Mouse (Mus musculus): ENCODE measurements at regions not wholly inside any gene's neighbourhood (a gene's known extent, or its start where the extent isn't known, plus 50 kb on each side); places are given as distances from the start of the nearest gene placed in this dataset.

DNA sequence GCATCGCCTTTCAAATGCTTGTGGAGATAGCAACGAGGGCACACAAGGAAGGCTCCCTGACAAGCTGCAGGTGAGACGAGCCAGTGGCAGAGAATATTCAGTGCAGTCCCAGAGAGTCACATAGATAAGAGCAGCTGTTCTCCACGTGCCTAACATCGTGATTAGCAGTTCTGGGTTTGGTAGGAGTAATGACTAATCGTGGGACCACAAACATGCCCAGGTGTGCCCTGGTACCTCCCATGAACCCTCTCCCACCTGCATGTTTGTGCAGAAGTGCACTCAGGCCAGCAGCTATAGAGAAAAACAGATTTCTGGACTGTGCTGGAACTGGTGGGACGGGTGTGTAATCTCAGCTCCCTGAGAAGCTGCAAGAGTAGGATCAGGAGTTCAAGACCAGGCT, 85.9 kb upstream of the Acsl1 start:
- Histone ChIP-seq H3K27me3 (ENCODE audit: insufficient read depth, low read length) (no peaks in the 10 kb centered on the region), H3K4me3 (replicated peaks; ENCODE audit: low read depth, low read length) (no peak overlapping the region), H3K36me3 (ENCODE audit: insufficient read depth, low read length) (no peaks in the 10 kb centered on the region), H3K4me2 (ENCODE audit: low read length) (no peak overlapping the region), H3K9ac (ENCODE audit: low read depth, low read length) (no peak overlapping the region), H3K9me3 (replicated peaks; ENCODE audit: low read length) (no peaks in the 10 kb centered on the region), H3K27ac (no peak overlapping the region), H3K4me1 (replicated peaks; ENCODE audit: insufficient read depth, low read length) (no peaks in the 10 kb centered on the region)
- ATAC-seq (replicated peaks; ENCODE audit: low FRiP score, low read depth) (no peak), DNase-seq (ENCODE audit: low spot score) (no peak)
- 84% methylated on average over 7 of the region's 7 CpGs for WGBS
- TF ChIP-seq CTCF (IDR thresholded peaks at IDR 0.05; ENCODE audit: low read depth), result no peak

DNA sequence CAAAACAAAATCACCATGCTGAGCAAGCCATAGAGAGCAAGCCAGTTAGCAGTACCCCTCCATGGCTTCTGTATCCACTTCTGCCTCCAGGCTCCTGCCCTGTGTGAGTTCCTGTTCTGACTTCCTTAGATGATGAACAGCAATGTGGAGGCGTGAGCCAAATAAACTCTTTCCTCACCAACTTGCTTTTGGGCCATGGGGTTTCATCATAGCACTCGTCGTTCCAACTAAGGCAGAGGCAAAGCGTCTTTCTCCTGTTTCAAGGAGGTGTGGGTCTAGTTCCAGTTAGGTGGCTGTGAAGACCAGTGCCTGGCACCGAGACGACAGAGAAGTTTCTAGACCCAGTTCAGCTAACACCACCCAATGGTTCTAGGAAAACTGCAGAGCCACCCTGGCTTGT, 85.0 kb upstream of the Acsl1 start:
- DNase-seq (ENCODE audit: low spot score), result no peak
- no peaks in the 10 kb centered on the region for H3K27me3 ChIP-seq (ENCODE audit: insufficient read depth, low read length)
- H3K9ac ChIP-seq (ENCODE audit: low read depth, low read length), result no peak overlapping the region
- 90% methylated on average over 6 of the region's 6 CpGs for WGBS
- H3K9me3 ChIP-seq (replicated peaks; ENCODE audit: low read length), result no peaks in the 10 kb centered on the region
- ATAC-seq (replicated peaks; ENCODE audit: low FRiP score, low read depth), result no peak
- no peak for TF ChIP-seq CTCF (IDR thresholded peaks at IDR 0.05; ENCODE audit: low read depth)
- no peaks in the 10 kb centered on the region for H3K36me3 ChIP-seq (ENCODE audit: insufficient read depth, low read length)
- no peak overlapping the region for H3K4me2 ChIP-seq (ENCODE audit: low read length)
- peak overlapping the region; percentile 76; the same call in 1 of the 2 replicates for H3K27ac ChIP-seq
- H3K4me1 ChIP-seq (replicated peaks; ENCODE audit: insufficient read depth, low read length), result no peaks in the 10 kb centered on the region
- H3K4me3 ChIP-seq (replicated peaks; ENCODE audit: low read depth, low read length), result no peak overlapping the region

DNA sequence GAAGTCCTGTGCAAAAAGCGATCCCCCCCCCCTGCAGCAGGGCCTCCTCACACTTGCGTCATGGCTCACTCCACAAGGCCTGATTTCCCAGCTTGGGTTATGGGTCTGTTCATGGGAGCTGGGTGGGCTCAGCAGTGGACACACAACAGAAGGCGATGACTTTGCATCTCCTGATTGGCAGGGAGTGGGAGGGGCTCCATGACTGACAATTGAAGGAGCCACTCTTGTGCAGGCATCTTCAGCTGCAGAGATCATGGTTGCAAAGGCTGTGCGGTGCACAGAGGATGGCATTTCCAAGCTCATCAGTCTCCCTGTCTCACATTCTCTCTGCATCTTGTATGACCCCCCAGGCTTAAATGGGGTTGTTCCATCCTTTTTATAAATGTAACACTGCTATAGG, 84.3 kb upstream of the Acsl1 start:
- H3K4me3 ChIP-seq (replicated peaks; ENCODE audit: low read depth, low read length), result no peak overlapping the region
- ATAC-seq (replicated peaks; ENCODE audit: low FRiP score, low read depth) (peak; percentile 70), DNase-seq (ENCODE audit: low spot score) (no peak)
- no peaks in the 10 kb centered on the region for H3K36me3 ChIP-seq (ENCODE audit: insufficient read depth, low read length)
- 81% methylated on average over 4 of the region's 4 CpGs for WGBS
- TF ChIP-seq CTCF (IDR thresholded peaks at IDR 0.05; ENCODE audit: low read depth), result no peak
- no peak overlapping the region for H3K9ac ChIP-seq (ENCODE audit: low read depth, low read length)
- no peaks in the 10 kb centered on the region for H3K27me3 ChIP-seq (ENCODE audit: insufficient read depth, low read length)
- no peaks in the 10 kb centered on the region for H3K4me1 ChIP-seq (replicated peaks; ENCODE audit: insufficient read depth, low read length)
- no peak overlapping the region for H3K4me2 ChIP-seq (ENCODE audit: low read length)
- peak overlapping the region; percentile 76; the same call in 1 of the 2 replicates for H3K27ac ChIP-seq
- H3K9me3 ChIP-seq (replicated peaks; ENCODE audit: low read length), result no peaks in the 10 kb centered on the region

DNA sequence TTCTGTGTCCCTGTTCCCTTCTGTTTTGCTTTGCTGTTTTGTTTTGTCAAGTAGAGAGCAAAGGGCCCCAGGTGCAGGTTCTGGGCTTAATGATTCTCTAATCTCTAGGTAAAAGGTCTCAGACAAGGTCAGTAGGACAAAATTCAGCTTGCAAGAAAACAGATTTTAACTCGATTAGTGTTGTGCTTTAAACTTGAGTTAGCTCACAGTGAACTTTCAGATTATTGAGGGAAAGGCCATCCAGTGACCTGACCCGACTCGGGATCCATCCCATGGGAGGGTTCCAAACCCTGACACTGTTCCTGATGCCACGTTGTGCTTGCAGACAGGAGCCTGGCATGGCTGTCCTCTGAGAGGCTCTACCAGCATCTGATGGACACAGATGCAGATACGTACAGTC, 83.8 kb upstream of the Acsl1 start:
- Histone ChIP-seq H3K4me2 (ENCODE audit: low read length) (no peak overlapping the region), H3K27ac (peak overlapping the region; percentile 76; the same call in 1 of the 2 replicates), H3K36me3 (ENCODE audit: insufficient read depth, low read length) (no peaks in the 10 kb centered on the region), H3K4me1 (replicated peaks; ENCODE audit: insufficient read depth, low read length) (no peaks in the 10 kb centered on the region), H3K9me3 (replicated peaks; ENCODE audit: low read length) (no peaks in the 10 kb centered on the region), H3K27me3 (ENCODE audit: insufficient read depth, low read length) (no peaks in the 10 kb centered on the region), H3K9ac (ENCODE audit: low read depth, low read length) (no peak overlapping the region), H3K4me3 (replicated peaks; ENCODE audit: low read depth, low read length) (no peak overlapping the region)
- 65% methylated on average over 5 of the region's 5 CpGs for WGBS
- ATAC-seq (replicated peaks; ENCODE audit: low FRiP score, low read depth) (peak; percentile 72), DNase-seq (ENCODE audit: low spot score) (peak; percentile 22)
- no peak for TF ChIP-seq CTCF (IDR thresholded peaks at IDR 0.05; ENCODE audit: low read depth)

DNA sequence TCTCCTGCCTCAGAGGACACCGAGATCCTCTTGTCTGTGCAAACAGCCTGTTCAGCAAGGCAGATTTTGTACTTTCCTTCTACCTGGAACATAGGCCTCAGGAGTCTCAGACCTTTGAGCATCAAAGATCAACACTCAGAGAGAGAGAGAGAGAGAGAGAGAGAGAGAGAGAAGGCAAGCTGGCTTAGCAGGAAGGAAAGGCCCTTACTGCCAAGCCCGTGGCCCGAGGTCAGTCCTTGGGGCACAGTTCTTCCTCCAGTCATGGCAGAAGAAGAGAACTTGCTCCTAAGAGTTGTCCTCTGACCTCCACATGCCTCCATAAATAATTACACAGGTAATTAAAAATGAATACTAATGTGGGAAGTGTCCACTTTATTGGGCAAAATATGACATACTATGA, 82.4 kb upstream of the Acsl1 start:
- WGBS, result 67% methylated on average over 3 of the region's 3 CpGs
- DNase-seq (ENCODE audit: low spot score), result no peak
- TF ChIP-seq CTCF (IDR thresholded peaks at IDR 0.05; ENCODE audit: low read depth), result no peak

DNA sequence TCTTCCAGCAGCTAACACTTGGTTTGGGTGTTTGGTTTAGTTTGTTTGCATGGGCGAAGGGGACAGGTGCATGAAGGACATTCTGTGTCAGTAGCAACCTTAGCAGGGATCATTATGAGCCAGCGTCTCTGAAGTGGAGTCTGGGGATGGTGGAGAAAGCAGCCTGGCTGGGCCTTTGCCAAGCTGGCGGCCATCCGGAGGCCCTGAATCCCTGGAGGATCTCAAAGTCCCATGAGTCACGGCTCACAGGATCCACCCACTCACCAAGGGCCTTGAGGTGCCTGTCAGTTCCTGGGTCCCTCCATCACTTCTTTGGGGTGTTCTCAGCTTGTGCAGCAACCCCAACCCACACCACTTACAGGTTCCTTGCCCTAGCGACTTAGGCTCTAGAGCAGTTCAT, 80.4 kb upstream of the Acsl1 start:
- H3K4me3 ChIP-seq (replicated peaks; ENCODE audit: low read depth, low read length), result no peak overlapping the region
- ATAC-seq (replicated peaks; ENCODE audit: low FRiP score, low read depth), result no peak
- TF ChIP-seq CTCF (IDR thresholded peaks at IDR 0.05; ENCODE audit: low read depth), result no peak
- WGBS, result 79% methylated on average over 6 of the region's 6 CpGs
- no peaks in the 10 kb centered on the region for H3K36me3 ChIP-seq (ENCODE audit: insufficient read depth, low read length)
- no peak for DNase-seq (ENCODE audit: low spot score)
- no peaks in the 10 kb centered on the region for H3K27me3 ChIP-seq (ENCODE audit: insufficient read depth, low read length)
- no peak overlapping the region for H3K9ac ChIP-seq (ENCODE audit: low read depth, low read length)
- H3K27ac ChIP-seq, result no peak overlapping the region
- H3K4me2 ChIP-seq (ENCODE audit: low read length), result no peak overlapping the region
- H3K4me1 ChIP-seq (replicated peaks; ENCODE audit: insufficient read depth, low read length), result no peaks in the 10 kb centered on the region
- H3K9me3 ChIP-seq (replicated peaks; ENCODE audit: low read length), result no peaks in the 10 kb centered on the region

More for the DNA sequence above, 82.4 kb upstream of the Acsl1 start:
- H3K27me3 ChIP-seq (ENCODE audit: insufficient read depth, low read length), result no peaks in the 10 kb centered on the region
- H3K27ac ChIP-seq, result 0 out of 2 replicates have a peak overlapping the region, but pooled peaks have one; percentile 76
- H3K4me3 ChIP-seq (replicated peaks; ENCODE audit: low read depth, low read length), result no peak overlapping the region
- H3K9me3 ChIP-seq (replicated peaks; ENCODE audit: low read length), result no peaks in the 10 kb centered on the region
- peak; percentile 34; the same call in 1 of the 2 replicates for ATAC-seq (replicated peaks; ENCODE audit: low FRiP score, low read depth)
- H3K4me1 ChIP-seq (replicated peaks; ENCODE audit: insufficient read depth, low read length), result no peaks in the 10 kb centered on the region
- H3K4me2 ChIP-seq (ENCODE audit: low read length), result no peak overlapping the region
- no peak overlapping the region for H3K9ac ChIP-seq (ENCODE audit: low read depth, low read length)
- H3K36me3 ChIP-seq (ENCODE audit: insufficient read depth, low read length), result no peaks in the 10 kb centered on the region

- WGBS, result 82% methylated on average over 6 of the region's 6 CpGs
- no peak for DNase-seq (ENCODE audit: low spot score)
- no peaks in the 10 kb centered on the region for H3K36me3 ChIP-seq (ENCODE audit: insufficient read depth, low read length)
- no peak overlapping the region for H3K27ac ChIP-seq
- ATAC-seq (replicated peaks; ENCODE audit: low FRiP score, low read depth), result no peak
- H3K27me3 ChIP-seq (ENCODE audit: insufficient read depth, low read length), result no peaks in the 10 kb centered on the region
- no peak overlapping the region for H3K4me2 ChIP-seq (ENCODE audit: low read length)
- no peaks in the 10 kb centered on the region for H3K9me3 ChIP-seq (replicated peaks; ENCODE audit: low read length)
- H3K4me1 ChIP-seq (replicated peaks; ENCODE audit: insufficient read depth, low read length), result no peaks in the 10 kb centered on the region
- no peak for TF ChIP-seq CTCF (IDR thresholded peaks at IDR 0.05; ENCODE audit: low read depth)
- H3K4me3 ChIP-seq (replicated peaks; ENCODE audit: low read depth, low read length), result no peak overlapping the region
- no peak overlapping the region for H3K9ac ChIP-seq (ENCODE audit: low read depth, low read length)
Observed at GRCm38 (mm10) chr8:46391678-46392077, 79.2 kb upstream of the Acsl1 start.
